Mouse (Mus musculus) monocyte, adult 5-6 weeks (primary cell): ENCODE results near the gene Nipbl. TPM values are rescaled to one million over a fixed set of nuclear protein-coding genes. Genes with fewer than 3 reads are reported as not detected.
"Not testable (repeated sequence)": the region's sequence is repeated elsewhere in the genome, so short reads cannot be mapped to it uniquely, and the experiment has no call there.

Source experiments
- ATAC-seq: fragments of 153-309, 156-312 bp; replicated peaks from 2 replicates; pipeline ENCODE4 v1.8.0; 2017; ENCODE audit warnings: mild to moderate bottlenecking; ENCODE audit not compliant: low TSS enrichment, insufficient number of reproducible peaks, severe bottlenecking, poor library complexity, low FRiP score
- total RNA-seq: library from RNA; stranded (forward); fragments of 200-1000, 200-491, 200-594 nt; gene quantifications from 3 replicates; pipeline ENCODE4 v1.2.3, GENCODE M21; 2017

Nipbl gene
- 61.4 to 103 TPM (median 61.8 TPM) in 3 replicates for total RNA-seq

DNA sequence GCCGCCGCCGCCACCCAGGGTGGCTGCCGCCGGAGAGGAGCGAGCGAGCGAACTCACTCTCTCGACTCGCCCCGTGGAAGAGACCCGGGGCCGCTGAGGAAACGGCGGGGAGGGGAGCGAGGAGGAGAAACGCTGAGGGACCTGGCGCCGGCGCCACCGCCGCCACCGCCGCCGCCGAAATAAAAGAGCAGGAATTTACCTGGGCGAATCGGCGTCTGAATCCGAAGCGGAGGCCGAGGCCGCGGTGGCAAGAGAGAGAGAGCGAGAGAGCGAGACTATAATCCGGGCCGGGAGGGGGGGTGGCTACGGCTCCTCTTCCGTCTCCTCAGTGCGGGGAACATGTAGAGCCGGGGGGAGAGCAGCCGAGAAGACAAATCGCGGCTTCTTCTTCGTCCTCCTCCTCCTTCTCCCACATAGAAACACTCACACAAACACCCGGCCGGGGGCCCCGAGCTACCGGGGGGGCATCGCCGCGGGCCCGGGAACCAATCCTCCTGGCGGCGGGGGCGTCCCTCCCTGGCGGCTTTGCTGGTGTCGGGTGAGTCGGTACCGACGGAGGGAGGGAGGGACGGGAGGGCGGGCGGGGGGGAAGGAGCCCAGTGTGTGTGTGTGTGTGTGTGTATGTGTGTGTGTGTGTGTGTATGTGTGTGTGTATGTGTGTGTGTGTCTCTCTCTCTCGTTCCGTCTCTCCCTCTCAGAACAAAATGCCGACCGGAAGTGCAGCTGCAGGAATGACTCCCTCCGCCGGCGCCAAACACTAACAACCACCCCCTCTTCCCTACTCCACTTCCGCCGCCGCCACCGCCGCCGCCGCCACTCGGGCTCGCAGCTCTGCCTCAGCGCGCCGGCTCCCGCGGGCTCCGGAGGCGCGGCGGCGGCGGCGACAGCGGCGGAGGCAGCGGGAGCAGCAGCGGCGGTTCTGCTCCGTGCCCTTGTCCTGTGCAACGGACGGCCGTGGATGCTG, at the start of gene Nipbl:
Gene Nipbl, minus strand, starts transcription at position 538 of the 964 bp plus-strand sequence.
- ATAC-seq, result peak; percentile 80

DNA sequence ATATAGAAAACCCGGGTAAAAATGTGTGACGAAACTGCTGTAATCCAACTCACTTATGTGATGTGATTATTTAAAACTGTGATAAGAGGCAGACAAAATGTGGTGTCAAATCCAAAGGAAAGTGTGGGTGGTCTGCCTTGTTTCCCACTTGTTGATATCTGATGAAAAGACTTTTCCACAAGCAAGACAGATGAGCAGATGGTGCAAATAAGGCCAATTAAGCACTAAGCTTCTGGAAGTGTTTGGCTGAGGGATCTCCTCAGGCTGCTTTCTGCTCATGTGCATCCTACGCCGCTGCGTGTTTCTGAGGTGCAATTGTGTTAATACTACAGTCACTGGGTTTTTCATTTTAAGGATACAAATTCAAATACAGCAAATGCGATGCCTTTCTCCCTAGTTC, 41.0 kb upstream of the Nipbl start:
- ATAC-seq, result no peak

DNA sequence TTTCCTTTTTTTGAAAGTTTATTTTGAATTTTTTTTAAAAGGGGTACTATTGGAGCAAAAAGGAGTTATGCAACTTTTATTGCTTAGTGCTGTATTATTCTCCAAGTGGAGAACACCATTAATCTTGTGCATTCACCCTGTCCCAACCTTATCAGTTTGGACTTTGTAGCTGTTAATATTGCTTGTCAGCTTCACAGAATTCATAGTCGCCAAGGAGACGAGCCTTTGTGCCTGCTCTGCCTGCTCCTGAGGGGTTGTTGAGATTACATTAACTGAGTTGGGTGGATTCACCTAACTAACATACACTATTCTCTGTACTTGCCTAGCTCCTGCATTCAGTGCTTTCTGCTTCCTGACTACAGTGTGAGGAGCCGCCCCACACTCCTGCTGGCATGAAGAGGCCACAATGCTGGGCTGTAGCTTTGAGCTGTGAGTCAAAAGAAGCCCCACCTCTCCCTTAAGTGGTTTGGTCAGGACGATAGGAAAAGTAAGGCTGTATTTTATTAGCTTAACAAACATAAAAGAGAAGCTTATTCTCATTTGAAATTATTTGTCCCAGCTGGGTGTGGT, 24.8 kb upstream of the Nipbl start:
- no peak for ATAC-seq

DNA sequence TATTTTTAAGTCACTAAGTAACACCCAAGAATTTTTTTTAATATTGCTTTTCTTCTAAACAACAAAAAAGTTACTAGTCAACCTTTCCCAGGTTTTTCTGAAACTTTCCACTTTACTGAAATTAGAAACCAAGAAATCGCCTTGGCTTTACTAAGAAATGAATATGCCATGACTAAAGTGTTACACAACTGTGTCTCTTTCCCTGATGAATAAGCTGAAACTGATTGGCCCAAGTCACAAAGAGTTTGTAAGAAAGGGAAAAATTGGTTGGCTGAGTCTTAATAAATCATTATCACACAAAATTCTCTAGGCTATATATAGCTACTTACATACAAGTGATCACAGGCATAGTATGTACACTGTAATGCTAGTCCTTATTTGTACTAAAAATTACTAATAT, 19.3 kb upstream of the Nipbl start:
- no peak for ATAC-seq

DNA sequence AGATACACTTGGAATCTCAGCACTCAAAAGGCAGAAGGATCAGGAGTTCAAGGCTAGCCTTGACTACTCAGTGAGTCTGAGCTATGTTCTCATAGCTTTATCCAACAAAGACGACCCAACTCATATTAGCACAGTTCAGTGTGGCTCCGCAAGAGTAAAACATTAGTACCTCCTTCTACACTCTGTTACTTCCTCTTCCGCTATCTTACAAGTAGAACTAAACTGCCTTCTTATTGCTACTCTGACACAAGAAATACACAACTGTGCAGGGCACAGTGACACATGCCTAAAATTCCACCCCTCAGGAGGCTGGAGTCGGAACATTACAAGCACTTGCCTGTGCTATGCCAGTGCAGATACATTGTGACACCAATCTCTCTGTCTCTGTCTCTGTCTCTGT, 18.5 kb upstream of the Nipbl start:
- peak; percentile 72 for ATAC-seq

DNA sequence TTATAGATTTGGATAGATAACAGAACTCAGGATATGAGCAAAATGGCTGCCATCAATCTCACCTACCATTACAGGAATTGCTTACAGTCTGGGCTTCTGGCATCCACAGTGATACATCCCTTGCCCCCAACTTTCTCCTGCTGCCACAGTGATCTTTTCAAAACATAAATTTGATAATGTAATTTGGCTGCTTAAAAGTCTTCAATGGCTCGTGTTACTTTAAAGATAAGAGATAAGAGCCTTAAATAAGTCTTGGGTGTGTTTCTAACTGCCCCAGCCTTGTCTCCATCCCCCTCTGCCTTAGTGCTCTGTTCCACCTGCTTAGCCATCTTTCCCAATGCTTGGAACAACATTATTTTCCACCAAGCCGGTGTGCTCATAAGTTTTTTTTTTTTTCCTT, 16.6 kb upstream of the Nipbl start:
- no peak for ATAC-seq

DNA sequence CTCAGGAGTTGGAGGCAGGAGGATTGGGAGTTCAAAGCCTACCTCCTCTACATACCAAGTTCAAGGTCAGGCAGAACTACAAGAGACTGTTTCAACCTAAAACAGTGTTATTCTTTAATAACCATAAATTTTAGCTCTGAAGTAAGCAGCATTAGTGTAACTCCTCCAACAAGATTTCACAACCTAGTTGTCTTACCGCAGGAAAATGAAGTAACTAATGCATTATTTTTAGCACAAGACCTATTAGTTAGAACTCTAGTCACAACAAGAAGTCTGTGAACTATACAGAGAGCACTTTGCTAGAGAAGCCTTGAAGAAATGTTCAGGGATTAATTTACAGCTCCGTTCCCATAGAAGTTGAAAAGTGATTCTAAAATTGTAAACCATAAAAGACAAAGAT, 15.7 kb upstream of the Nipbl start:
- peak; percentile 41; the same call in 1 of the 2 replicates for ATAC-seq

DNA sequence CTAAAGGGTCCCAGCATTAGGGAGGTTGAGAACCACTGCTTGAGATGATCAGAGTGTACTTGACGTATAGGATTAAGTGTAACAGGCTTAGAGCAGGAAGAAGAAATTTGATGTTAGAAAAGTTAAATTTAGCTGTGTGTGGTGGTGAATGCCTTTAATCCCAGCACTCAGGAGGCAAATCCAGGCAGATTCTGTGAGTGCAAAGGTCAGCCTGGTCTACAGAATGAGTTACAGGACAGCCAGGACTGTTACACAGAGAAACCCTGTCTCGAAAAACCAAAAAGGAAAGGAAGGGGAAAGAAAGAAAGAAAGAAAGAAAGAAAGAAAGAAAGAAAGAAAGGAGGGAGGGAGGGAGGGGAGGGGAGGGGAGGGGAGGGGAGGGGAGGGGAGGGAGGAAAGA, 12.0 kb upstream of the Nipbl start:
- ATAC-seq, result not testable (repeated sequence)

DNA sequence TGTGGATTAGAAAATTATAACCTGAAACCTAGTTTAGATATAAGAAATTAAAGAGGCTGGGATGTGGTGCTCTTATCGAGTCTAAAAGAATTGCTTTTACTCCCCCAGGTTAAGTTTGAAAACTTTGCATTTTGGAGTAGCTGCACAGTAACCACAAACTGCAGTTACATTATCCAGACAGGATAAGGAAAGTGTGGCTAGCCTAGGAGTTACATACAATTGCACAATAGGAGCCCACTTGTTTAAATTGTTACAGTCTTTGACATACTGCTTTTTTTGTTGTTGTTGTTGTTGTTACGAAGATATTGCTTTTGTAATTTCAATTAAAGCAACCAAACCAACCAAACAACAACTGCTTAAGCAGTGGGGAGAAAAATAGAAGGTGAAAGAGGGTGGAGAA, 11.2 kb upstream of the Nipbl start:
- no peak for ATAC-seq

DNA sequence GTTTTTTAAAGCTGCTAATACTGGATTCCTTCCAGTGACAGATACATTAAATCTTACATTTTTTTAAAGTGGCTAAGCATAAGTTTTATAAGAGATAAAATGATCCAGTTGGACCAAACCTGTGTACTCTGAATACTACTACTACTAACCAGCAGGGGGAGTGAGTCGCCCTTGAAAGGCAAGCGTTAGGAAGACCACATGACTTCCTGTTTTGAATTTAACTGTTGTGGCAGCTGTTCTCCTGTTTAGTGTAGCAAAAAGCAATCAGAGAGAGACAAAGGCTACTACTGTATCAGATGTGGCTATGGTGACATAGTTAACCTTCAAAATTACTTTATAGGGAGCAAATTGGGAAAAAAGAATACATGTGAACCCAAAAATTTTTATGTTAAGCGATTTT, 6.8 kb upstream of the Nipbl start:
- ATAC-seq, result peak; percentile 88

DNA sequence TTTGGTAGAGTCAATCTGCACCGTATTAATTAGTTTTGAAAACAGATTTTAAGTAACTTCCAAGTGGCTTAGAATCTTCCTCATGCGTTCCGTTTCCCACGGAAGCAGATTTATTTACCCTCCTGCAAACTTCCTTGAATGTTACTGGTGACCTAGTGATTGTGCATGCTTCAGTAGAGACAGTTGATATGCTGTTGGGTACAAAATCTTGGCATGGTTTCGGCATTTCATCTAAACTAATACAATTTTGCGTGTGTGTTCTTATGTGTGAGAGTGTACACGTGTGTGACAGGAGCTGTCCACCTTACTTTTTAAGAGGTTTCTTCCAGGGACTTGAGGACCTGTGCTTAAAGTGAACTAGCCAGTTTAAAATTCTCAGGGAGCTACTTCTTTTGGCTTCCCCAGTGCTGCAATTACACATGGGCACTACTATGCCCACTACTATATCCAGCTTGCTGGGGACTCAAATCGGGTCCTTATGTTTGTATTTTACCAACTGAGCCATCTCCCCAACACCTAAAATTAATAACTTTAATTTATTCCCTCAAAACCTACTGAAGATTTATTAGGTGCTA, 3.0 kb upstream of the Nipbl start:
- ATAC-seq, result no peak

DNA sequence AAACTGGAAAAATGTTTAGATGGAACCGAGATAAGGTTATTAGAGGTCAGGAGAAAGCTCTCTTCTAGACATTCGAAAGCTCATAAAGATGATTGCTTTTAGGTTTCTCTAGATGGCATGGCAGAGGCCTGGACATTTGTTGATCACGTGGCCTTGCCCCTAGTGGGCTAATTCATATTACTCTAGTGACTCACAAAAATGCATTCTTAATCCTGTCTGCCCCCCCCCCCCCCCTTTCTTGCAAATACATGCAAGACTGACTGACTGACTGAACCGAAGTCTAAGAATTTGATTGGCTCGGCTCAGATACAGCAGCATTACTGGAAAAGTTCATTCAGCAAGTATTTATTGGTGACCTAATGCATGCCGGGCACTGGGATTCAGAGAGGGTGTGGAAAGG, 2.2 kb upstream of the Nipbl start:
- peak; percentile 36 for ATAC-seq

DNA sequence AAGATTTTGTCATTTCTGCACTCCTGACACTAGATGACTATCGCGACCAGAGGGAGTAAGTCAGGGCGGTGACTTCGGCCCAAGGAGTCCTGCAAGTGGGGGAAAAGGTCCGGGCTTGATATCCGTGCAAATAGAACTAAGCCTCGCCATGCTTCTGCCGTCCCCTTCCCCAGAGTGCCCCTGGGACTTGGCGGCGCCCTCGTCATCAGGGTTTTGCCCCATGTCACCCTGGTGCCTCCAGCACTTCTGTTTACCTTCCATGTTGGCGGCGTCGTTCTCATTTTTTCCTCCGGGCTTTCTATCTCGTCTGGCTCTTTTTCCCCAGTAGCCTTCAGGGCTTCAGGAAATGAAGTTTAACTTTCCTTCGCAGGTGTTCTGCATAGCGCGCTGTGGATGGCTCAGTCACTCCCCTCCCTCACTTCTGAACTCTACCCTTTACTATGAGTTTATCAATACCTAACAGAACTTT, 1.7 kb upstream of the Nipbl start:
- ATAC-seq, result no peak

DNA sequence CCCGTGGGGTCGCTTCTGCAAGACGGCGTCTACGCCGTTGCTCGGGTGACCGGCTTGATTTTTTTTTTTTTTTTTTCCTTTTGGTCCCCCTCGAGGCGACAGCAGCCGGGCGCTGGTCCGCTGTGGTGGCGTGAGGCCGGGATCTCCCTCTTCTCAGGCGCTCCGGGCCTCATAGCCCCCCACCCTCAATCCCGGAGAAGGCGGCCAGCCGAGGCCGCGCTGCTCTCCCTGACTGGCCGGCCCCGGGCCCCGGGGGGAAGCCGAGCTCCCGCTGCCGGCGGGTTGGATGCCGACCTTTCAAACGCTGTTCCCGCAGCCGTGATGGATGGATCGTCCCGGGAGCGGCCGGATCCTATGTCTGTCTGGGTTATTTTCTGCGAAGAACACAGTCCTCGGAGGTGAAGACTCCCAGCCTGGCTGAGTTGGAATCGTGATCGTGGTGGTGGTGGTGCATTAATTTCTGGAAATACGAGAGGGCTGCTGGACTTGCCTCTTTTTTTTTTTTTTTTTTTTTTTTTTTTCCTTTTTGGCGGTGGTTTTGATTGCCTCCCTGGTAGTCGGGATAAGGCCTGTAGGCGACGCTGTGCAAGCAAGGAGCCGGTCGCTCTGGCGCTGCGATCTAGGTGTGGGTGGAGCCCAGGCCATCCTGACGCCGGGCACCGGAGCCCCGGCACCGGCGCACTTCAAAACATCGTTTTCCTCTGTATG, 781 bp upstream of the Nipbl start:
- ATAC-seq, result peak; percentile 60

DNA sequence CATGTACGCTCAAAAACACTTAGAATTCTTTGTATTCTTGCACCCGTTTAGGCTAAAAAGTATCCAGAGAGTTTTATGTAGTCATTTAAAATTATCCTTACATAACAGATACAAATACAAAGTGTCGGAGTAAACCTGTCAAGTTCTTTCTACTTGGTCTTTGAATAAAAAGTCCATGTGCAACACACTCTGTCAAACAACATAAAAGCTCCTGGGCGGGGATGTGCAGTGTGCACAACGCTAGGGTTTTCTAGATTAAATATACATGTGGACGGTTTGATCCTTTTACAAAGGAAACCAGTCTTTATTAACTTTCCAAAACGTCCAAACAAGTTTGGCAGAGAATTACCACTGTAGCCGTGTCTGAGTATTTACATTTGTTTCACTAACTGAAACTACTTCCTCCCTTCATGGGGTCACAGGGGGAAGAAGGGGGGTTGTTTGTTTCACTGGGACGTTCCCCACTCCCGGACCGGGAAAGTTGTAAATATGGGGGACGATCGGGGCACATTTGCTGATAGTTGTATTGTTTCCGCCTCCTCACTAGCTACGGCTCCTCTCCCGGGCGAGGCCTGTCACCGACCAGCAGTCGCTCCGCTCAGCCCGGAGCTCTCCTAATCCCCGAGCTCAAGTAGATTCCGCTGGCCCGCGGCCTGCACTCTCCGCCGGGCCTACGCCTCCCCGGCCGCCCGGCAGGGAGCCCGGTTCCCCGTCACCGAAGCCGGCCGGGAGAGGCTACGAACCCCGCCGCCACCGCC, 916 bp downstream of the Nipbl start:
- ATAC-seq, result peak; percentile 34

DNA sequence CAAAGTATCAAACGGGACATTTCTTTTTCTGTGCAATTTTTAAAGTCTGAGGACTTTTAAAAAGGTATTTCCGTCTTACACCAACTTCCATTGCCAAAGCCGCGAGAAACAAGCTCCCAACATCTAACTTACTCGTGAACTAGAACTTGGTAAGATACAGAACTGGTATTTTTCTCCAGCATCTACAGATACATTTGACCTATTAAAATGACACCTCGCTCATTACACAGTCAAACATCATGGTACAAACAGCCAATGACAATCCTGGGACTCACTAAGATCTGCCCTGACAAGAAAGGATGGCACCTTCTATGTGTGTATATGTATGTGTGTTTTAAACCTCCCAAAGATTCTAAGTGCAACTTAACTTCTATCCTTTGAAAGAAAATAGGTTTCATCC, 1.5 kb downstream of the Nipbl start:
- peak; percentile 68; the same call in 1 of the 2 replicates for ATAC-seq

DNA sequence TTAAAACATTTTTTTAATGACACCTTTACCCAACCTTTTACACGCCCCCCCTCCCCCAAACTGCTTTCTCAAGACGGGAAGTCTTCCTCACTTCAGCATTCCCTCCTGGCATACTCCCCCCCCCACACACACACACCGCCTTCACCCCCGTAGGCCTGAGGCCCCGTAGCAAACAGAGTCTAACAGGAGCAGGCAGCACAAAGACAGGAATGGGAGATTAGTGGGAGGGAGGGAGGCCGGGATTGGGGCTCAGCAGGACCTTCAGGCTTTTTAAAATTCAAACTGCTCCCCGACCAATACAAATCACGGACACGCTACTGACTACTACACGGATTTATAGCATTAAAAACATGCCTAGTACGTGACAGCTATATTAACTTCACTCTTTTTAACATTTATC, 2.1 kb downstream of the Nipbl start:
- no peak for ATAC-seq

DNA sequence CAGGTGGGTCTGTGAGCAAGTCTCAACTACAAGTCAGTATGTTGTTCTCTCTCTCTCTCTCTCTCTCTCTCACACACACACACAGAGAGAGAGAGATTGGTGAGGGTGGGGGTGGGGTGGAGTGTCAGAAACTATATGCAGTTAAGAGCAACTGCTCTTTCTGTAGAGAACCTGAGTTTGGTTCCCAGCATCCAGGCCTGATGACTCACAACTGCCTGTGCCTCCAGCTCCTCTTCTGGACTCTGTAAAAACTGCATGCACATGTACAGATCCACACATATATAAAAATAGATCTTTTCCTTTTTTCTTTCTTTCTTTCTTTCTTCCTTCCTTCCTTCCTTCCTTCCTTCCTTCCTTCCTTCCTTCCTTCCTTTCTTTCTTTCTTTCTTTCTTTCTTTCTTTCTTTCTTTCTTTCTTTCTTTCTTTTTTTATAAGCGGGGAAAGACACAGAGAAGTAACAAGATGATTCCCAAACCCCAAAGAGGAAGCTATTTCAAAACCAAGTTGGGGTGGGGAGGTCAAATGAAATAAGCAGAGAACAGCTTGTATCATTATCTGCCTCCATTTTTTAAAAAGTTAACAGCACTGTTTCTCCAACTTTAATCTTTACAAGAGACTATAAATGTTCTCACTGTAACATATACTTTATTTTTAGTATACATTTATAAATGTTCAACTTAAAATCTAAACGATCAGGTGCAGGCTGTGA, 10.9 kb downstream of the Nipbl start:
- ATAC-seq, result peak; percentile 63; the same call in 1 of the 2 replicates
